Mouse (Mus musculus) layer of hippocampus, postnatal 36 days (tissue): ENCODE measurements around the gene Uso1. TPM values are rescaled to one million over a fixed set of nuclear protein-coding genes. Genes with fewer than 3 reads are reported as not detected.

Experiments used
- DNase-seq, 2 experiments: peaks; one replicate each; pipeline ENCODE4 v3.0.0; 2022
- total RNA-seq, 2 experiments: library from RNA; stranded (reverse); gene quantifications; 2 replicates each; pipeline ENCODE4 v1.2.3; 2021

Gene Uso1
- total RNA-seq, result 10 to 100 TPM; 84.3 to 84.7 TPM

DNA sequence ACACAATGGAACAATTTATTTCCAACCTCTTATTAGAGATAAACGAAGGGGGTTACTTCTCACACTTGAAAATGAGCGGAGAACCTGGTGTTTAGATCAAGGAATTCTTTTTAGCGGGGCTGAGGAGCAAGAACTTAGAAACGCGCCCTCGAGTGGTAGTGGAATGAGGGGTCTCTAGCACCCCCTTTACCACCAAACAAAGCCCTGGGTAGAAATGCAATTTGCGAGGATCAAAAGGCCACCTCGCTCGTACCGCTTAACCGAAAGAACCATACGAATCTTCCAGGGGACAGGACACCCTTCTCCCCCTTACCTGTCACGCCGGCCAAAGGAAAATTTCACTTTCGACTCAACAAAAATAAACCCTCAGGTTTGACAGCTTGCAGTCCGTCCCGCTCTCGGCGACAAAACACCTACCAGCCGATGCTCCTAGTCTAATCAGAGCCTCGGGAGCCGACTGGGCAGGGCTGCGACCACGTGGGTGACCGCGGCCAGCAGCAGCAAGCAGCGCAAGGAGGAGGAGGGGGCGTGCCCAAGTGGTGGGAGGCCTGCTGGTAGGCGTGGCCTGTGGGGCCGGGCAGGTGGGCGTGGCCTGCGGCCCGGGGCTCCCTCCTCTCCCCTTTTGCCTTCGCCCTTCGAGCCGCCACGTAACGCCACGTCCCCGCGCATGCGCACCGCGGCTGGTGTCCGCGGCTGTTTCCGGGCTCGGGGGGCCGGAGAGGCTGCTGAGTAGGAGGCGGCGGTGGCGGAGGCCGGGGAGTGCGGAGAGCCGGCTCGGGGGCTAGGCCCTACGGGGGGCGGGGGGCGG, at the start of gene Uso1:
Gene Uso1 (plus strand): TSS at position 700 of the 808 bp plus-strand sequence.
- DNase-seq, result peak; percentile 98

GRCm38 (mm10) chr5:92093263-92094061, 44.3 kb upstream of the Uso1 start:
- no peak for DNase-seq

DNA sequence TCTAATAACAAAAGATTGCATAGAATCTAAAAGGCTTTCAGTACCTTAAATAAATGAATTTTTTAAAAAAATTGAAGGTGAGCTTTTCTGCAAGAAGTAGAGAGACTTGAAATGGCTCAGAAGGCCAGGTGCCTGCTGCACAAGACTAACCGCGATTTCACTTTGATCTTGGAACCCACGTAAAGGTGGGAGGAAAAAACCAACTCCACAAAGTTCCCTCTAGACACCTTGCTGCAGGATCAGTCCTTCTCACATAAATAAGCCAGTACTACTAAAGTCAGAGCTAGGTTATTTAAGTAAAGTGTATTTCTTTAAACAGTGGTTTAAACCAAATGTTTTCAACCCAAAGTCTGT, 43.7 kb upstream of the Uso1 start:
- no peak for DNase-seq

DNA sequence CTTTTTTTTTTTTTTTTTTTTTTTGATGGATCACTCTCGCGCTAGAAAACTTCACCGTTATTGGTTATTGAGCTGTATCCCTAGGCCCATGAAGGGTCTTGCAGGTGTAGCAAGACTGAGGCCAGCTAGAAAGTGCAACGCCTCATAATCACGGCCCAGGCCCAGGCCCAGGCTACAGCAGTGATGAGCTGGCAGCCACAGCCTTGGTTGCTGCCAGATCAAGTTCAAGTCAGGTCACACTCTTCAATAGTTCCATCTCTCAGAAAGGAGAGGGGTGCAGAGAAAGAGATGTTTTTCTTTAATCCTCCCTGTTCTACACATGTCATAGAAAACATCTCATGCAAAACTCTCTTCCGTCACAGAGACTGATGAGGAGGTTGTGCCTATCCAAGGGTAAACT, 41.0 kb upstream of the Uso1 start:
- DNase-seq, result no peak

GRCm38 (mm10) chr5:92097779-92098178, 40.0 kb upstream of the Uso1 start:
- DNase-seq, result no peak

DNA sequence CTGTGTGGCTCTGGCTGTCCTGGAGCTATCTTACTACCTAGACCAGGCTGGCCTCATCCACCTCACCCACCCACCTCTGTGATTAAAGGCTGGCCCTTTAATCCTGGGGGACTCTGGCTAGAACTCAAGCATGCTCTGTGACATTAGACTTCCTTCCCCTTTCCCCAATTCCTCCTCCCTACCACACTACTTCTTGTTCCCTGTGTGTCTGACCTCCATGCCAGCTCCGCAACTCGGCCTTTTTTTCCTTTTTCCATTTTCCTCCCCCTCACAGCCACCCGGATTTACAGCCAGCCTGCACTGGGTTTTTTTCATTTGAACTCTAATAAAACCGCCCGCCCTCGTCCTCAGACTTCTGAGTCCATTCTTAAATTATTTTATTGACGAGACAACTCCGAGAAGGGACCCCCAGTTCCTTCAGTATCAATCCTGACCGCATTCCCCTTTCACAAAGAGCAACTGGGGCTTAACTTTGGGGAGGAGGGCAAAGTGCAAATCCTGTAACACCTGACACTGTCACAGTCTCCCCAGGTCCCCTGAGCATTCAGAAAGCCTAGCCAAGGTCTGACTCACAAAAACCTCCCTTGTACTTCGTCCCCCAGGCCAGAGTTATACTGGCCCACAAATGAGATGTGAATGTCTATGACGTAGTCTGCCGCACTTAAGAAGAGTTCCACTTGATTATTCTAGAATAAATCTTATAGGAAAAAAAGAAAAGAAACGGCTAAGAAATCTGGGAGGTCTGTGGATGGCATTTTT, 39.2 kb upstream of the Uso1 start:
- DNase-seq, result no peak

DNA sequence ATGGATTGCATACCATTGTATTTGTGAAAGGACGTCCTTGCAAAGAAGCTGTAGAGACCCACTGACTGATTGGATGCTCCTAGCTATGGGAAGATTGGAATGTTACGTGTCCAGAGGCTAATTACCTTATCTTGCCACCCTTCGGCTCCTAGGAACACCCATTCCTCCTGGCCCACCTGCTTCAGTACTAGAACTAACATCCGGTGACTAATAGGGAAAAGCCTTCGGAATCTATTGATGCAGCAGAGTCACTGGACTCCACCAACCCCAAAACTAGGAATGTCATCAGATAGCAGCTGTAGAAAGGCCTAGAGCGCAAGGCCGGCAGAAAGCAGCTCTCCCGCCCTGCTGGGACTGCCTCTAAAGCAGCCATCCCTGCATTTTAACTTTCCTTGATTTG, 36.1 kb upstream of the Uso1 start:
- DNase-seq, result no peak

GRCm38 (mm10) chr5:92103062-92103461, 34.7 kb upstream of the Uso1 start:
- no peak for DNase-seq

- DNase-seq, result no peak
These were observed 33.8 kb upstream of the Uso1 start for GRCm38 (mm10) chr5:92103816-92104415.

DNA sequence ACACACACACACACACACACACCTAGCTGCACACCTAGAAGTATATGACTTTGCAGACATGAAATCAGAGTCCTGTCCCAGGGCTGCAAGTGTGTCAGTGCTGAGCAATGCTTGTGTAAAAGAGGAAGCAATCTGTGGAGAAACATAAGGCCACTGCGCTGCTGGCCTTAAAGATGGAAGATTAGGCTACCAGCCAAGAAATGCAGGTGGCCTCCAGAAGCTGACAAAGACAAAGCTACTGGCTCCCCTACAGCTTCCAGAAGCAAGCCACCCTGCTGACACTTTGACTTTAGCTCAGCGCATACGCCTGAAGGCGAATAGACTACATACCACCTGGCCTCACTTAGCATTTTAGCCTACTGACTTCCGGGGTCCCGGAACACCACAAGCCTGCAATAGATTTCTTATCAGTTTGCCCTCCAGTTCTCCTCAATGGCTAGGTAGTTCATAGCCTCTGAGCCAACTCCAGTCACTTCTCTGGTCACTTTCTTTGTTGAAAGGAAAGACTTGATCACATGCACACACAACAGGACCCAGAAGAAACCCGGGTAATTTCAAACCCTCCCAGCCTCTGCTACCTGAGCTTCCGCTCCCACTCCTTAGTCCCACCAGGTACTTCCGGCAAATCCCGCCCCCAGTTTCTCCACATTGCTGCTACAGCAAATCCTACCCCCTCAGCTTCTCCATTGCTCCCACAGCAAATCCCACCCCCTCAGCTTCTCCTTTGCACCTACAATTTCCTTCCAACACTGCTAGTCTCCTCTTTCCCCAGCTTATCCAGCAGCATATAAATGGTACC, 31.2 kb upstream of the Uso1 start:
- DNase-seq, result peak in 1 of 2 experiments; percentile 20

DNA sequence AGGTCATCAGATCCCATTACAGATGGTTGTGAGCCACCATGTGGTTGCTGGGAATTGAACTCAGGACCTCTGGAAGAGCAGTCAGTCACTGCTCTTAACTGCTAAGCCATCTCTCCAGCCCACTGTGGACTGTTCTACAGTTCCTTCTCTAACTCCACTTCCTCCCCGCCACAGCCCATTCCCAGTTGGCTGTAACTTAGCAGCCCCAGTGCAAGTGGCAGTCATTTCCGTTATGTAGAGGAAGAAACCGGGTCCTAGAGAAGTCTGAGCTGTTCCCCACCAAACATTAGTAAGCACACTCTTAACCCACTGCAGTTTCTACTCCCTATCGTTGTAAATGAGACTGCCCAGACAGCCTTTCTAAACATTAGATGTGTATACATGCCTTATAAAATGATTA, 30.5 kb upstream of the Uso1 start:
- DNase-seq, result no peak

DNA sequence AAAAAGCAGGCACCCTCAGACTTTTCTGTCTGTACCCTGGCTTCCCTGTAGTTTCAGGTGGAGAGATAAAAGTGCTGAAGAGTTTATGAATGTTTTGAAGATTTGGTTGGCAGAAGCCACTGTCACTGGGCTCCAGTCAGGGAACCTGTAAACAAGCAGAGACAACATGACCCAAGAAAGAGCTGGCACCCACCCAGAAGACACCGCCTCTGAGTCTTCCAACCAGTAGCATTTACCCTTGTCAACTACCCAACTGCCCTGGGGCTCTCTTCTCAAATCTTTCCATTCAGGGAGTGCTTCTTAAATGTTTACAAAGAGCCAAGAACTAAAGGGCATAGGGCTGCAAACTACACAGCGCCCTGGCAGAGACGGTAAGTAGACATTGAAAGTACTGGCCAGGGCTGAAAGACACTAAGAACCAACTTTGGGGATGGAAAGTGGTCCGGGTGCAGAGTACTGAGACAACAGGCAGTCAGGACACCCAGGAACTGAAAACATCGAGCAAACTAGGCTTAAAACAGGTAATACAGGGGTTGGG, 26.9 kb upstream of the Uso1 start:
- no peak for DNase-seq

- DNase-seq, result no peak
These were observed 25.6 kb upstream of the Uso1 start for GRCm38 (mm10) chr5:92112175-92112574.

GRCm38 (mm10) chr5:92112585-92112984, 25.2 kb upstream of the Uso1 start:
- no peak for DNase-seq

- no peak for DNase-seq
These were observed 24.3 kb upstream of the Uso1 start for GRCm38 (mm10) chr5:92113484-92113883.

- no peak for DNase-seq
These were observed 23.5 kb upstream of the Uso1 start for GRCm38 (mm10) chr5:92114223-92114622.

DNA sequence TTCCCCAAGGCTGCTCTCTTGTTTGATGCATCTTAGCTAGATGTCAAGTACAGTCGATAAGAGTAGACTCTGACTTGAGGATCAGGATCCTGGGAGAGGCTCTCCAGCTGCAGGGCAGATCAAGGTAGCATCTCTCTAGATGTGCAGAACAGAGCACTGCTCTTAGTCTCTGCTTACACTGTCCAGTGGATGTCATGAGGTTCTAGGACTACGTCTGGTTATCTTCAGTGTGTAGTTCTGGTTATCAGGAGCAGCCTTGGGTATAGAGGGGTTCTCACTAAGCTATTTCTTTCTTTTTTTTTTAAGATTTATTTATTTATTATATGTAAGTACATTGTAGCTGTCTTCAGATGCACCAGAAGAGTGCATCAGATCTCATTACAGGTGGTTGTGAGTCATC, 22.8 kb upstream of the Uso1 start:
- DNase-seq, result no peak

GRCm38 (mm10) chr5:92117823-92118403, 19.8 kb upstream of the Uso1 start:
- DNase-seq, result peak; percentile 59 to 61

DNA sequence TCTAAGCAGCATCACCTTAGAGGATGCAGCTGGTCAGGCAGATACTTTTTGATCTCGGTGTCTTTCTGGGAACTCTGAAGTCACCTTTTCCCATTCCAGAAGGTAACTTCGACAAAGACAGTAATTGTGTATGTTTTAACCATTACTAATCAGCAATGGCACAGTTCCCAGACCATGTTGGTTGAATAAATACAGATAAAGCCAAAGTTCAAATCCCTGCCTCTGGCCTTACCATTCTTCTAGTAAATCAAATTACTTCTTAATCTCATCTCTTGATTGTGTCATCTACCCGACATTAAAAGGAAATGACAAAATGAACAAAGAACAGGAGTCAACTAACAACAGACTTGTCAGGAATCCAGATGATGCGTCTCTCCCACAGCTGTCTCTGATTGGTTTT, 16.1 kb upstream of the Uso1 start:
- no peak for DNase-seq

DNA sequence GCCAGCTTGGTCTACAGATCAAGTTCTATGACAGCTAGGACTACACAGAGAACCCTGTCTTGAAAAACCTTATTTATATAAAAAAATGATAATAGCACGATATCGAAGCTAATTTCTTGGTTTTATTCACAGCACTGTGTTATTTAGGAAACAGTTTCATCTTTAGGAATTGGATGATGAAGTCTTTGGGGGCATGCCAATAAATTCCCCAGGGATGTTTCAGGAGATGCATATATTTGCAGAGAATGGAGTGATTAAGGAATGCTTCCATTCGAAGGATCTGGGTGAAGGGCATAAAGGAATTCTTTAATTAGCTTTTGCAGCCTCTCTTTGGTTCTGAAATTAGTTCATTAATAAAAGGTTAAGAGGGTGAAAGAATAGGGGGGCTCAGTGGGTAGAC, 12.3 kb upstream of the Uso1 start:
- DNase-seq, result no peak

DNA sequence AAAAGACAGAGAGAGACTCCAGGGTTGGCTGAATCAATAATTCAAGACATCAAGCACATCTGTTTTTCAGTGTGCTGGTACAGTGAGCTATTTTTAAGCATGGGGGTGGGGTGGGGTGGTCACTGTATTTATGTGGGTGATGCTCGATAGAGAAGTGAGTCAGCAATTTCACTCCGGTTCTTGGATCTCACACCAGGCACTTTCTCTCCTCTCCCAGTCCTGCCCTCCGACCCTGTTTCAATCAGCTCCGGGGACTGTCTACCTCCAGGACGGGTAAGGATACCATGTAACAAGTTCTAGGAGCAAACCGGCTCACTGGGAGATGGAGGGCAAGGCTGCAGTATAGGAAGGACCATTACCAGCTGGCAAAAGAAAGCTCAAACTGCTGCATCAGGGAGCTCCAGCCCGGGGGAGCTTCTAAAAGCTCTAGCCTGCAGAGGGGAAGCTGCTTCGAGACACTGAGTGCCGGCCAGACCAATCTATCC, 10.6 kb upstream of the Uso1 start:
- DNase-seq, result no peak
